Mouse (Mus musculus) MEL (cell line): ENCODE measurements around the gene Klrb1f. TPM values are rescaled to one million over a fixed set of nuclear protein-coding genes. Genes with fewer than 3 reads are reported as not detected.

Experiments used
- DNase-seq: peaks from one replicate; pipeline ENCODE4 v3.0.0; 2011; ENCODE audit warnings: low read depth, low spot score
- H3K27ac ChIP-seq: 2 replicates; pipeline ENCODE4 v1.5.1; 2012; ENCODE audit warnings: low read depth, mild to moderate bottlenecking, control low read depth, low read length, moderate library complexity; ENCODE audit not compliant: control insufficient read depth
- H3K27me3 ChIP-seq, 2 experiments: fragments of 150-350 bp in 1 of 2; sonication (generic) in 1 of 2; 2 replicates each; pipeline ENCODE4 v1.6.1; 2012; ENCODE audit warnings: low read length in 2 of 2, mild to moderate bottlenecking in 2 of 2, improper control_type of control experiment in 1 of 2, moderate library complexity in 1 of 2; ENCODE audit not compliant: insufficient read depth in 2 of 2, control insufficient read depth in 1 of 2
- H3K36me3 ChIP-seq, 2 experiments: 2 replicates each; pipeline ENCODE4 v1.6.1; 2012 to 2014; ENCODE audit warnings: low read length in 2 of 2, improper control_type of control experiment in 1 of 2, inconsistent platforms in 1 of 2, mild to moderate bottlenecking in 1 of 2; ENCODE audit not compliant: insufficient read depth in 2 of 2, control insufficient read depth in 1 of 2
- H3K4me1 ChIP-seq, 2 experiments: fragments of 150-350 bp in 1 of 2; sonication (generic) in 1 of 2; 2 replicates each; pipeline ENCODE4 v1.6.1; 2012; ENCODE audit warnings: low read length in 2 of 2, improper control_type of control experiment in 1 of 2, mild to moderate bottlenecking in 1 of 2; ENCODE audit not compliant: insufficient read depth in 2 of 2, control insufficient read depth in 1 of 2
- H3K4me3 ChIP-seq, 2 experiments: fragments of 150-350 bp in 1 of 2; sonication (generic) in 1 of 2; 2 replicates each; pipeline ENCODE4 v1.5.1; 2012; ENCODE audit warnings: low read depth in 2 of 2, low read length in 2 of 2, mild to moderate bottlenecking in 2 of 2, moderate library complexity in 2 of 2, control low read depth in 1 of 2, improper control_type of control experiment in 1 of 2; ENCODE audit not compliant: control insufficient read depth in 1 of 2, insufficient read depth in 1 of 2
- H3K79me2 ChIP-seq: 2 replicates; pipeline ENCODE4 v1.6.1; 2012; ENCODE audit warnings: mild to moderate bottlenecking, low read length, moderate library complexity; ENCODE audit not compliant: control insufficient read depth, poor library complexity, insufficient read depth
- H3K9ac ChIP-seq: 2 replicates; pipeline ENCODE4 v1.6.1; 2012; ENCODE audit warnings: low read depth, mild to moderate bottlenecking, control low read depth, low read length, moderate library complexity; ENCODE audit not compliant: control insufficient read depth, poor library complexity, severe bottlenecking
- H3K9me3 ChIP-seq: fragments of 150-350 bp; sonication (generic); replicated peaks from 2 replicates; pipeline ENCODE4 v1.6.1; 2012; ENCODE audit warnings: mild to moderate bottlenecking, low read length, improper control_type of control experiment, moderate library complexity; ENCODE audit not compliant: insufficient read depth
- CHD1 ChIP-seq: IDR thresholded peaks from 2 replicates; pipeline ENCODE4 v1.6.1; 2012; ENCODE audit warnings: low read depth, mild to moderate bottlenecking, inconsistent platforms, low read length, improper control_type of control experiment
- CHD2 ChIP-seq: IDR thresholded peaks from 2 replicates; pipeline ENCODE4 v1.6.1; 2011; ENCODE audit warnings: low read length, improper control_type of control experiment
- CTCF ChIP-seq, 3 experiments: IDR thresholded peaks in 2 of 3; conservative IDR thresholded peaks in 1 of 3; 2 replicates each; pipeline ENCODE4 v1.5.1; 2011 to 2012; ENCODE audit warnings: low read length in 3 of 3, low read depth in 2 of 3, mild to moderate bottlenecking in 2 of 3, improper control_type of control experiment in 1 of 3, inconsistent platforms in 1 of 3, mixed read lengths in 1 of 3, moderate library complexity in 1 of 3; ENCODE audit not compliant: control insufficient read depth in 1 of 3, insufficient read depth in 1 of 3, poor library complexity in 1 of 3, severe bottlenecking in 1 of 3
- GABPA ChIP-seq: IDR thresholded peaks from 2 replicates; pipeline ENCODE4 v1.6.1; 2012; ENCODE audit warnings: low read depth, mild to moderate bottlenecking, inconsistent platforms, low read length, improper control_type of control experiment, moderate library complexity
- GATA1 ChIP-seq: IDR thresholded peaks from 2 replicates; pipeline ENCODE4 v1.6.1; 2011; ENCODE audit warnings: low read depth, low read length, improper control_type of control experiment
- HCFC1 ChIP-seq: IDR thresholded peaks from 2 replicates; pipeline ENCODE4 v1.6.1; 2012; ENCODE audit warnings: low read depth, mild to moderate bottlenecking, inconsistent platforms, low read length, improper control_type of control experiment, moderate library complexity
- JUND ChIP-seq: IDR thresholded peaks from 2 replicates; pipeline ENCODE4 v1.6.1; 2011; ENCODE audit warnings: low read depth, mild to moderate bottlenecking, improper control_type of control experiment, low read length
- RCOR1 ChIP-seq: IDR thresholded peaks from 2 replicates; pipeline ENCODE4 v1.6.1; 2012; ENCODE audit warnings: low read depth, mild to moderate bottlenecking, inconsistent platforms, low read length, improper control_type of control experiment
- SMC3 ChIP-seq: IDR thresholded peaks from 2 replicates; pipeline ENCODE4 v1.6.1; 2011; ENCODE audit warnings: low read depth, low read length, improper control_type of control experiment
- TAL1 ChIP-seq: IDR thresholded peaks from 2 replicates; pipeline ENCODE4 v1.6.1; 2012; ENCODE audit warnings: mild to moderate bottlenecking, inconsistent platforms, low read length, moderate library complexity, mixed read lengths
- TCF12 ChIP-seq: IDR thresholded peaks from 2 replicates; pipeline ENCODE4 v1.6.1; 2014; ENCODE audit warnings: low read depth, mild to moderate bottlenecking, inconsistent platforms, low read length, improper control_type of control experiment, moderate library complexity
- ZKSCAN1 ChIP-seq: IDR thresholded peaks from 2 replicates; pipeline ENCODE4 v1.6.1; 2012; ENCODE audit warnings: low read depth, mild to moderate bottlenecking, inconsistent platforms, low read length, improper control_type of control experiment, moderate library complexity
- ZNF384 ChIP-seq: IDR thresholded peaks from 2 replicates; pipeline ENCODE4 v1.6.1; 2012; ENCODE audit warnings: low read depth, mild to moderate bottlenecking, inconsistent platforms, low read length, improper control_type of control experiment
- polyA plus RNA-seq, 2 experiments: library from polyadenylated mRNA; stranded (reverse) in 1 of 2; unstranded in 1 of 2; fragments of >175 nt in 1 of 2; fragments of >200 nt in 1 of 2; gene quantifications; 2 replicates each; pipeline versions ENCODE4 v1.2.1 to v1.2.4; 2012; ENCODE audit warnings: low replicate concordance in 2 of 2, low read depth in 1 of 2; ENCODE audit not compliant: insufficient read length in 2 of 2, insufficient read depth in 1 of 2, missing spikeins in 1 of 2
- total RNA-seq: library from RNA; depleted of rRNA; stranded (reverse); fragments of 300-350 nt; gene quantifications from 2 replicates; pipeline ENCODE4 v1.2.3, GENCODE M21; 2012; rRNA removed

Gene Klrb1f
- total and polyA plus RNA-seq, 3 experiments, result 0.27 to 0.52 TPM; not detected in 1

- Histone ChIP-seq H3K4me1 (peaks cover 0 to 1% of the 10 kb centered on the region in 2 experiments; a peak in 1 of 4 replicates), H3K9me3 (no peaks in the 10 kb centered on the region), H3K4me3 (no peak overlapping the region), H3K79me2 (no peaks in the 10 kb centered on the region), H3K27ac (no peak overlapping the region)
- DNase-seq, result no peak
- TF ChIP-seq GABPA (no peak), HCFC1 (no peak), JUND (no peak), TAL1 (no peak), TCF12 (no peak), CTCF (IDR thresholded peaks at IDR 0.05 in 2 of 3, conservative IDR thresholded peaks at IDR 0.05 in 1 of 3; ENCODE audit: control insufficient read depth in 1 of 3, insufficient read depth in 1 of 3, low read depth in 2 of 3, low read length in 3 of 3, poor library complexity in 1 of 3, severe bottlenecking in 1 of 3) (no peak), CHD2 (no peak), GATA1 (no peak), ZNF384 (no peak), ZKSCAN1 (no peak), SMC3 (no peak), CHD1 (no peak), RCOR1 (no peak)
- TF ChIP-seq, all 39 proteins: peak for 0
- no peaks in the 10 kb centered on the region; a peak in 1 of 4 replicates for H3K36me3 ChIP-seq
- H3K9ac ChIP-seq, result no peak overlapping the region
- H3K27me3 ChIP-seq, result no peaks in the 10 kb centered on the region
These were observed 57.3 kb downstream of the Klrb1f start for GRCm38 (mm10) chr6:129102858-129103555.

Other genes with a start within 250 kb of the Klrb1f start
- gene Gm44511, start 219.6 kb upstream of the Klrb1f start, total RNA-seq, result not detected in 2 replicates
- not detected for gene Gm44511, start 219.6 kb upstream of the Klrb1f start, polyA plus RNA-seq
- not detected in 2 replicates for gene Klrb1b, start 219.6 kb upstream of the Klrb1f start, total RNA-seq
- not detected for gene Klrb1b, start 219.6 kb upstream of the Klrb1f start, polyA plus RNA-seq
- gene Clec2i, start 158.3 kb upstream of the Klrb1f start, total RNA-seq, result not detected in 2 replicates
- gene Clec2i, start 158.3 kb upstream of the Klrb1f start, polyA plus RNA-seq, result not detected
- not detected in 2 replicates for gene BC035044, start 154.8 kb upstream of the Klrb1f start, total RNA-seq
- not detected for gene BC035044, start 154.8 kb upstream of the Klrb1f start, polyA plus RNA-seq
- not detected in 2 replicates for gene Clec2g, start 111.5 kb upstream of the Klrb1f start, total RNA-seq
- gene Clec2g, start 111.5 kb upstream of the Klrb1f start, polyA plus RNA-seq, result under 1 TPM in 1 of 2 experiments, not detected in 1; 0.04 TPM
- not detected in 2 replicates for gene Clec2e, start 55.0 kb downstream of the Klrb1f start, total RNA-seq
- not detected for gene Clec2e, start 55.0 kb downstream of the Klrb1f start, polyA plus RNA-seq
- gene Clec2d, start 134.7 kb downstream of the Klrb1f start, total RNA-seq, result 1.7 and 2.8 TPM in 2 replicates
- under 1 TPM in 1 of 2 experiments, not detected in 1; 0.50 TPM for gene Clec2d, start 134.7 kb downstream of the Klrb1f start, polyA plus RNA-seq
- gene Cd69, start 229.5 kb downstream of the Klrb1f start, total RNA-seq, result 0.26 TPM in 1 of 2 replicates, not detected in the other
- not detected for gene Cd69, start 229.5 kb downstream of the Klrb1f start, polyA plus RNA-seq